Mouse (Mus musculus) liver (tissue): ENCODE measurements around the gene Ogg1.

Source experiments
- DNase-seq: peaks from one replicate; pipeline ENCODE4 v3.0.0-alpha.2; 2020; ENCODE audit warnings: mixed read lengths

Gene Ogg1

DNA sequence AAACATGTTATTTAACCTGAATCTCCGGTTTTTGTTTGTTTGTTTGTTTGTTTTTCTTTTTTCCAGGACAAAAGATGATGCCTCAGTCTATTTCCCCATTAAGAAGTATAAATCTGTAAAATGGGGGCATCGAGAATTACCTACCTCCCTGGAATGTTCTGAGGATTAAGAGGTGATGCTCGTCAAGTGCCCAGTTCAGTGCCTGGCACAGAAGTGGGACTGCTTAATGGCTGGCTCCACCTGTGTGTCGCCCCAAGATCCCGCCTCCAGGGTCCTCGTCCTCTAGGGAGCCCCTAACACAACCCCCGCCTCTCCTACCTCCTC is 50.4 kb downstream of the Ogg1 start:
- DNase-seq = no peak

DNA sequence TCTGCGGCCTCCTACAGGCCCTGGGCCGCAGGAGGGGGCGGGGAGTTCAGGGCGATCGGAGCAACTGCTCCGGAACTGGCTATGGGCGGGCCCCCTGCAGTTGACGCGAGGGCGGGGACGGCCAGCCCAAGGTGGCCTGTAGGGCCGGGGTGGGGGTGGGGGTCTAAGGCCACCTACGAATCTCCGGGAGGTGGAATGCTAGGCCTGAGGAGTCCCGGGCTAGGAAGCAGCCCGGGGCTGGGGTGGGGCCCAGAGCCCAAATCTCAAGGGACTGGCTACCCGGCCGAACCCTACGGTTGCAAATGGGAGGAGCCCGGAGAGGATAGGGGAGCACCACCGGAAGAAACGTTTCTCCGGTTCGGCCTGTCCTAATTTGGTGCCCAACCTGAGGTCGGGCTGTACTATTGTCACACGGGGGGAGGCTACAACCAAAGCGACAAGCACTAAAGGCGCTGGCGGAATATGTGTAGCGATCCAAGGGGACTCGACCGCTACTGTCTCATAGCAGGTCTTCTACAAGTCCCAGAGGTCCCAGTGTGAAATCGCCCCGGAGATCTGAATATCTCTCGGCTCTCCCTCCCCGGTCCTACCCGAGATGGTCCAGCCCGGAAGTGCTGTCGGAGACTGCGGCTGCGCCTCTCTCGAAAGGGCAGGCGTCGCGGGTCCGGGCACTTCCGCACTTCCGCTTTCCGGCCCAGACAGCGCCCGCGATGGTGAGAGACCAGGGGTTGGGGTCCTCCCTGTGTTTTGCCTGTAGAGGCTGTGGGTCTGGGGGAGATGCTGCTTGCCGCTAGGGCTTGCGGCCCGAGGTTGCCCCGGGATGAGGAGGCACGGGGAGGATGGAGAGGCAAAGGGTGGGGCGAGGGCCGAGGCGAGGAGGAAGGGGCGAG is 51.0 kb downstream of the Ogg1 start, which contains the start of the genes Tada3 and Arpc4:
Tada3 (minus strand) TSS at position 388 of the 890 bp plus-strand sequence.
Arpc4 (plus strand) TSS at position 620 of the 890 bp plus-strand sequence.
- peak; percentile 96 for DNase-seq

DNA sequence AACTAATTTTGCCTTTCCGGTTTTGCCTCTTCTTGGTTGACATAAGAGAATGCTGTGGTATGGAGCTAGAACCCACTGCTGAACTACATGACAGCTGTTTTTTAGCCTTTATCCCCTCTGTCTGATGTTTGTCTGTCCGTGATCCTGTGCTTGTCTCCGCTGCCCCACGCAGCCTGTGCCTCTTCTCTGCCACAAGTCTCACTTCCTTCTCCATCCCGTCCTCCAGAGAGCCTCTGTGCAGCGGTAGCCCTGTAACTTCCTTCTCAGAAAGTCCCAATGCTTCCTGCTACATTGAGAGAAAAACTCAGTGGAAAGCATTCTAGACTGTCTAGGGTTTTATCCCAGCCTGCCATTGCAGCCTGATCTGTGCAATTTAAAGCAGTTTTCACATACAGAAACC is 52.5 kb downstream of the Ogg1 start:
- DNase-seq = no peak

DNA sequence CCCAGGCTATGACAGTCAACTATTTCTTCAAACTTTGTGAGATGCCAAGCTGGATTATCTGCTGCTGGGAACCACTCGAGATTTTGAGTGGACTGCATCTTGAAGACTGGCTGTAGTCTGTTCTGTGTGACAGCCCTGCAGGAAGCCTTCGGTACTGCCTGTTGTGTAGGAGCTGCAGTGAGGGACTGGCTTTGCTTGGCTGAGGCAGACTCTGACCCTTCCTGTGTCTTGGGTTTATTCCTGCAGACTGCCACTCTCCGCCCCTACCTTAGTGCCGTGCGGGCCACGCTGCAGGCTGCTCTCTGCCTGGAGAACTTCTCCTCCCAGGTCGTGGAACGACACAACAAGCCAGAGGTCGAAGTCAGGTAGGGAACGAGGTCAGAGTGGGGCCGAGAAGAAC is 53.7 kb downstream of the Ogg1 start:
- no peak for DNase-seq

DNA sequence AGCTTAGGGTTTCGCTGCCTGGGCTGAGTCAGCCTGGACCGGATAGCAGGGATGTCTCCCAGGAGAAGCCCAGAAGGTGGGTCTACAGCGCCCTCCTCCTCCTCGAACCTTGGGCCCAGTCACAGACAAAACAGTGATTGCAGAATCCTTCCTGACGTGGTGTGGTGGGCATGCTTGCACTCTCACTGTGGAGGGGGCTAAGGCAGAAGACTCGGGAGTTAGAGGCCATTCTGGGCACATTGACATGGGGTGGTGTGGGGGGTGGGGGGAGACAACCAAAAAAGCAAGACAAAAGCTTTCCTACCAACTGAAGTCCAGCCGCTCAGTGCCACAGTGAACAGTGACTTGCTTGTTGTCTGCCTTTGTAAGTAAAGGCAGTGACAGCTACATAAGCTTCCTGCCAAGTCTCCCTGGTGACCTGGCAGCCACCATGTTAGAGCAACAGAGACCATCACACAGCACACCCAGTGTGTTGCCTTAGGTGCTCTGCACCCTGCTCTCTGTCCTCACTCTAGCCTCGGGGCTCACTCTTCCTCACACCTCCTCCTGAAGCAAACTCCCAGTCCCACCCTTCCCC is 57.7 kb downstream of the Ogg1 start:
- no peak for DNase-seq
